Mouse (Mus musculus) limb, embryonic 12.5 days (tissue): ENCODE results near the gene Gm10220. TPM values are rescaled to one million over a fixed set of nuclear protein-coding genes. Genes with fewer than 3 reads are reported as not detected.

Source experiments
- polyA plus RNA-seq: library from polyadenylated mRNA; unstranded; fragments of >200 nt; fragmentation: Nextera tagmentation; extraction: Ambion mirVana; gene quantifications from 2 replicates; pipeline ENCODE4 v1.2.1, GENCODE M21; 2016

The Gm10220 gene
- polyA plus RNA-seq, 1 experiment from 2014 or later = 0.14 TPM

Other genes with a start within 250 kb of the Gm10220 start
- 0.08 TPM in 1 of 2 replicates, not detected in the other for gene Gm21663, start 179.0 kb downstream of the Gm10220 start, polyA plus RNA-seq
- not detected in 2 replicates for gene Gm21671, start 167.0 kb downstream of the Gm10220 start, polyA plus RNA-seq
- gene Gm21680, start 148.8 kb downstream of the Gm10220 start, polyA plus RNA-seq = 0.13 TPM in 1 of 2 replicates, not detected in the other
- gene Gm21698, start 132.8 kb downstream of the Gm10220 start, polyA plus RNA-seq = 0.10 TPM in 1 of 2 replicates, not detected in the other
- not detected in 2 replicates for gene Gm1979, start 116.6 kb downstream of the Gm10220 start, polyA plus RNA-seq
- not detected in 2 replicates for gene Gm5862, start 98.5 kb downstream of the Gm10220 start, polyA plus RNA-seq
- gene Speer4a, start 81.9 kb downstream of the Gm10220 start, polyA plus RNA-seq = not detected in 2 replicates
- not detected in 2 replicates for gene Gm7347, start 62.8 kb downstream of the Gm10220 start, polyA plus RNA-seq
- gene Gm10471, start 32.1 kb downstream of the Gm10220 start, polyA plus RNA-seq = not detected in 2 replicates
- gene 5031410I06Rik, start 16.1 kb downstream of the Gm10220 start, polyA plus RNA-seq = 0.10 TPM in 1 of 2 replicates, not detected in the other
- not detected in 2 replicates for gene Gm7361, start 136.3 kb upstream of the Gm10220 start, polyA plus RNA-seq